Mouse (Mus musculus) heart, adult 2 months (tissue): Measurements from ENCODE around the gene Myadml2.
A peak's percentile ranks its signal among the peaks of the same experiment; 100 is the strongest.

Experiments
- CTCF ChIP-seq: fragments of 200-600 bp; IDR thresholded peaks from 2 replicates; pipeline ENCODE4 v1.8.1; 2022; ENCODE audit warnings: antibody characterized with exemption, mild to moderate bottlenecking, moderate library complexity
- POLR2A ChIP-seq: fragments of 200-500 bp; IDR thresholded peaks from 2 replicates; pipeline ENCODE4 v1.6.1; 2011; ENCODE audit warnings: mild to moderate bottlenecking, low read depth, low read length, control low read depth; ENCODE audit not compliant: insufficient read depth

DNA sequence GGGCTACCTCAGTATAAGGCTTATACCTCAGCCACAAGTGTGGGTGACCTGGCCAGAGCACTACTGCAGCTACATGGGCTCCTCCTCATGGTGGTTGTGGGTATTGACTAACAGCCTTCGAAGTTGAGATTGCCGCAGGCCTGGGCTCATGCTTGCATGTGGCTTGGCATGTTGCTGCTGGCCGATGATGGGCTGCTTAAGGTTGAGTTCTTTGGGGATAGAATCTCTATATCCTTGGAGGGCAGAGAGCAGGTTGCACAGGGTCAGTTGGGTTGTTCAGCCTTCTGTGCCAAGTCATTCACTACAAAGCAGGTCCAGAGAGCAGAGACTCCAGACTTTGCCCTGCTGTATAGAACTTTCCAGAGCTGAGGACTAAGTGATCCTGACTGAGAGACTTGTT, 32.0 kb upstream of the Myadml2 start:
- TF ChIP-seq CTCF, result peak; percentile 62
- no peak for TF ChIP-seq POLR2A
